Mouse (Mus musculus) kidney, adult 2 months (tissue): ENCODE data around the gene Sdhaf1.

Experiments used
- CTCF ChIP-seq: fragments of 200-500 bp; conservative IDR thresholded peaks from 2 replicates; pipeline ENCODE4 v1.5.1; 2011; ENCODE audit warnings: low read depth, mild to moderate bottlenecking, control low read depth, low read length, moderate library complexity, mixed read lengths; ENCODE audit not compliant: insufficient read depth, insufficient read length
- POLR2A ChIP-seq: fragments of 200-500 bp; IDR thresholded peaks from one replicate; pipeline ENCODE4 v1.6.1; 2011; ENCODE audit warnings: low read depth, low read length, control low read depth

GRCm38 (mm10) chr7:30282740-30283139 lies 41.0 kb downstream of the Sdhaf1 start:
- no peak for TF ChIP-seq CTCF
- no peak for TF ChIP-seq POLR2A
